In the genomic region with DNA sequence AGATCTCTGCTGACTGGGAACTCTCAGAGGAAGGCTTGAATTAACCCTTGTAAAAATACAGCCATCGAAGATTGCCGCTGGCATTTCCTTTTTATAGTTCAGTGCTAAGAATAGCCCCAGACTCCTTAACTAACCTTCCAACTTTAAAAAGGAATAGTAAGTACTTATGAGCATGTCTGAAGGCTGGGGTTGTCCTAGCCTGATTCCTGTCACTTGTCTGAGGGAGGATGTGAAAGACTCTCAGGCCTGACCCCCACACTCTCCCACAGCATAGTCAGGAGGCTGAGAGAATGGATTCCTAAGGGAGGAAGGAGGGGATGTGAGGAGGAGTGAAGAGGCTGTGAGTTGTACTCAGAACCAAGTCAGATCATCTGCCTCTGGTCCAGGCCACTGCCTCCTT, we compare ENCODE assay signal across 21 mouse cellular contexts. TPM values are rescaled to one million over a fixed set of nuclear protein-coding genes. Genes with fewer than 3 reads are reported as not detected.
A peak's percentile ranks its signal among the peaks of the same experiment; 100 is the strongest.
DNase-seq lines count a peak whose midpoint lies in the region; ATAC-seq lines count a peak whose summit lies in the region.
"Had no signal": no experiment of that assay in that cellular context is flagged by ENCODE, and none has a peak within 500 bp of the region (broad histone marks: within the 10 kb centered on the region; RNA-seq: fewer than 3 reads in every experiment).

No protein-coding gene starts in this region.

- no peak overlapping the region for H3K4me3 ChIP-seq in heart, embryonic 13.5 days
- H3K4me3 ChIP-seq: forebrain, embryonic 10.5 days; midbrain, embryonic 12.5 days; stomach, embryonic 15.5 days had no signal

- H3K9me3 ChIP-seq in heart, embryonic 13.5 days: no peaks in the 10 kb centered on the region
- H3K9me3 ChIP-seq: forebrain, embryonic 10.5 days; midbrain, embryonic 12.5 days; stomach, embryonic 15.5 days had no signal

- ATAC-seq in heart, embryonic 13.5 days (ENCODE audit: extremely low read depth, insufficient number of reproducible peaks, low FRiP score, low TSS enrichment): no peak
- ATAC-seq: hindbrain, embryonic 16.5 days; intestine, postnatal 0 days had no signal

- no peak for DNase-seq in heart, postnatal 14 days
- DNase-seq in kidney, postnatal 10 days: peak; percentile 33
- no peak for DNase-seq in kidney, adult 9 months
- DNase-seq in urinary bladder, postnatal 4 days (ENCODE audit: low spot score in 2 of 2): peak; percentile 9 to 50
- no peak for DNase-seq in urinary bladder, postnatal 36 days (ENCODE audit: low spot score in 2 of 2)
- DNase-seq in left cerebral cortex, postnatal 36 days (ENCODE audit: low spot score in 2 of 2): no peak
- DNase-seq: adrenal gland, postnatal 36 days; cerebellum, adult 9-10 months; gastrocnemius, postnatal 25 days; heart, postnatal 36 days; layer of hippocampus, adult 9-11 months; liver; lung, adult 2 months; lung, postnatal 36 days; right cerebral cortex, postnatal 14 days had no signal

- WGBS in heart, embryonic 13.5 days: 7% methylated on average over 2 of the region's 2 CpGs

- H3K36me3 ChIP-seq in heart, embryonic 13.5 days: no peaks in the 10 kb centered on the region
- H3K36me3 ChIP-seq: forebrain, embryonic 10.5 days; midbrain, embryonic 12.5 days; stomach, embryonic 15.5 days had no signal

- no peaks in the 10 kb centered on the region for H3K27me3 ChIP-seq in heart, embryonic 13.5 days (replicated peaks)
- H3K27me3 ChIP-seq: midbrain, embryonic 12.5 days; stomach, embryonic 15.5 days had no signal

- H3K27ac ChIP-seq in heart, embryonic 13.5 days (replicated peaks): peak overlapping the region; percentile 49
- H3K27ac ChIP-seq: forebrain, embryonic 10.5 days; midbrain, embryonic 12.5 days; stomach, embryonic 15.5 days had no signal

- peaks cover 22% of the 10 kb centered on the region for H3K4me1 ChIP-seq in heart, embryonic 13.5 days
- H3K4me1 ChIP-seq: midbrain, embryonic 12.5 days had no signal

- intact Hi-C loops in heart, postnatal 14 days (cut with DNase I): no loop called here
- intact Hi-C loops in left cerebral cortex, postnatal 36 days (cut with DNase I): no loop called here

- H3K9ac ChIP-seq in heart, embryonic 13.5 days: no peak overlapping the region
- H3K9ac ChIP-seq: midbrain, embryonic 12.5 days; stomach, embryonic 15.5 days had no signal

- H3K4me2 ChIP-seq in heart, embryonic 13.5 days: no peak overlapping the region
- H3K4me2 ChIP-seq: midbrain, embryonic 12.5 days; stomach, embryonic 15.5 days had no signal

RNA-seq across cellular contexts. Expression of gene Gm12166, which starts 22.6 kb away (rescaled TPM):
- polyA plus RNA-seq in heart, embryonic 13.5 days (2015; fragmentation: Nextera tagmentation; extraction: Ambion mirVana): 4.8 and 5.3 TPM in 2 replicates
- 1 to 10 TPM; 2.3 to 3.1 TPM for total RNA-seq in heart, postnatal 14 days (2021)
- total RNA-seq in left cerebral cortex, postnatal 36 days (2021): 1 to 10 TPM; 2.6 to 6.4 TPM

RNA-seq across cellular contexts. Expression of gene Adam19, which starts 26.3 kb away (rescaled TPM):
- polyA plus RNA-seq in heart, embryonic 13.5 days (2015; fragmentation: Nextera tagmentation; extraction: Ambion mirVana): 24.2 and 24.7 TPM in 2 replicates
- 10 to 100 TPM; 56.8 to 77.7 TPM for total RNA-seq in heart, postnatal 14 days (2021)
- total RNA-seq in left cerebral cortex, postnatal 36 days (2021): 10 to 100 TPM; 16.8 to 20.9 TPM

RNA-seq across cellular contexts. Expression of gene Sox30, which starts 49.4 kb away (rescaled TPM):
- 0.09 and 0.14 TPM in 2 replicates for polyA plus RNA-seq in heart, embryonic 13.5 days (2015; fragmentation: Nextera tagmentation; extraction: Ambion mirVana)
- under 1 TPM; 0.14 to 0.24 TPM for total RNA-seq in heart, postnatal 14 days (2021)
- under 1 TPM in 1 of 2 experiments, not detected in 1; 0.10 TPM for total RNA-seq in left cerebral cortex, postnatal 36 days (2021)
- total RNA-seq: gastrocnemius, postnatal 25 days had no signal
- polyA plus RNA-seq: forebrain, embryonic 10.5 days; hindbrain, embryonic 16.5 days had no signal

Comparison
In these comparisons a context has a peak if more than half of its experiments do, and no peak if none do; other contexts are left out.
1. DNase-seq: peak in kidney, postnatal 10 days (single experiment) and urinary bladder, postnatal 4 days (2 of 2); none in heart, postnatal 14 days (0 of 2), kidney, adult 9 months (single experiment), urinary bladder, postnatal 36 days (0 of 2) and left cerebral cortex, postnatal 36 days (0 of 2).